Mouse (Mus musculus): ENCODE measurements at regions not wholly inside any gene's neighbourhood (a gene's known extent, or its start where the extent isn't known, plus 50 kb on each side); places are given as distances from the start of the nearest gene placed in this dataset.

GRCm38 (mm10) chr15:26051415-26051814 is 67.2 kb downstream of the Zfp622 start:
- peak; percentile 4 for DNase-seq (ENCODE audit: extremely low read depth, low read depth, low spot score)

GRCm38 (mm10) chr15:26052720-26053316 is 68.7 kb downstream of the Zfp622 start:
- no peak for DNase-seq (ENCODE audit: extremely low read depth, low read depth, low spot score)

DNA sequence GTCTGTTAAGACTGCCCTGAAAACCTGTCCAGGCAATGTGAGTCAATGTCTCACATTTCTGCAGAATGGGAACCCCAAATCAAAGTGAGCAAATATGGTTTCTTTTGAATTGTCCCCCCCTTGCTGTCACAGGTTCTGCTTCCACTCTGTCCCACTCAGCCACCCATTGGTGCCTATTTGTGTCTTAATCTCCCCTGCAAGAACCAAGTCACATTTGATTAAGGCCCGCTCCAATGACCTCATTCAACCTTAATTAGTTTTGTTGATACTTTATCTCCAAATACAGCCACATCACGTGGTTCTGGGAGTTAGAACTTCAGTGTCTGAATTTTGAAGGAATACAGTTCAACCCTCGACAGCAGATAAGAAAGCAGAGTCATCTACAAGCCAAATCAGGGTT is 73.9 kb downstream of the Zfp622 start:
- no peak for DNase-seq (ENCODE audit: extremely low read depth, low read depth, low spot score)

GRCm38 (mm10) chr15:26100199-26100598 is 116.0 kb downstream of the Zfp622 start:
- no peak for DNase-seq (ENCODE audit: extremely low read depth, low read depth, low spot score)

- no peak for DNase-seq (ENCODE audit: extremely low read depth, low read depth, low spot score)
These were observed 123.8 kb downstream of the Zfp622 start for GRCm38 (mm10) chr15:26107993-26108392.

GRCm38 (mm10) chr15:26144197-26144596 is 160.0 kb downstream of the Zfp622 start:
- no peak for DNase-seq (ENCODE audit: extremely low read depth, low read depth, low spot score)

- no peak for DNase-seq (ENCODE audit: extremely low read depth, low read depth, low spot score)
These were observed 150.3 kb upstream of the March11 start for GRCm38 (mm10) chr15:26158499-26158898.

DNA sequence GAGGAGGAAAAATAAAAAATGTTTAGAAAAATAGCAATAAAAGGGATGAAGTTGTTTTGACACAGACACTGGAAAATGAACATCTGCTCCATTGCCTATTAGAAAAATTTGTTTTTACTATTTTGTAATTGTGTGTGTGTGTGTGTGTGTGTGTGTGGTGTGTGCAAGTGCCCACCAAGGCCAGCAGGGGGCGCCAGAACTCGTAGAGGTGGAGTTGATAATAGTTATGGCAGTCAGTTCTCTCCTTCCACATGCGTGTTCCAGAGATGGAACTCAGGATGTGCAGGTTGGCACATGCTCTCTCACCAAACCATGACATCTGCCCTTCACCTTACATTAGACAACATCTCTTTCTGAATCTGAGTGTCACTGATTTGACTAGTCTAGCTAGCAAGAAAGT is 123.9 kb upstream of the March11 start:
- no peak for DNase-seq (ENCODE audit: extremely low read depth, low read depth, low spot score)

DNA sequence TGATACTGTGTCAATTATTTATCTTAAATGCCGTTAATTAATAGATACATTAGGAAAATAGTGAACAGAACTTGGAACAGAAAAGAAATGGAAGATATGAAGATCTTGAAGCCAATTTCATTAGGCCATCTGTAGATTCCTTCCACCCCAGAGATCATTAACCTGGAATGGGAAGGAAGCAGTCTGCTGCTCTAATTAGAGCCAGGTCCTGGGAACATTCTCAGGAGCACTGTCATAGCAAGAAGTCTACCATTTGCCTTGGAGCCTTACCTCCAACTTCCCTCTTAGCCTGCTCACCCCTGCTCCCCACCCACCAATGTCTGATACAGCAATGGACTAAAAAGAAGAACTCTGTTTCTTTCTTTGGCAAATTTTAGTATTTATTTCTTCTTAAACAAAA is 113.3 kb upstream of the March11 start:
- DNase-seq (ENCODE audit: extremely low read depth, low read depth, low spot score) = no peak

DNA sequence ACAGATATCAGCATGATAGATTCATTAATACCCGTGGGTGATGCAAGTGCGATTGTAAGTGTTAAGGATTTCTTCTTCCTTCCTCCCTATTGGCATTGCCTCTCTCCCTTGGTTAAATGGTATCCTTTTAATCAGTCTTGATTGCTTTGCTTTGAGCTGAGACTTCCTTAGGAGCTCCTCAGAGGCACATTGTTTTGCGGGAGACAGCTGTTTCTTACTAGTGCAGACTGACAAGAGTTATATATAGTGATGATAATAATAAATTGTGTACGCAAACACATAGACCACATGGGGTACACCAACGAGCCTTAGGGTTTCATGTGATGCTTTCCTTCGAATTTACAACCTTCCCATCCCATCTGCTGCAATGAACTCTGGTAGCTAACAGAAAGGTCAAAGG is 102.0 kb upstream of the March11 start:
- no peak for DNase-seq (ENCODE audit: extremely low read depth, low read depth, low spot score)

DNA sequence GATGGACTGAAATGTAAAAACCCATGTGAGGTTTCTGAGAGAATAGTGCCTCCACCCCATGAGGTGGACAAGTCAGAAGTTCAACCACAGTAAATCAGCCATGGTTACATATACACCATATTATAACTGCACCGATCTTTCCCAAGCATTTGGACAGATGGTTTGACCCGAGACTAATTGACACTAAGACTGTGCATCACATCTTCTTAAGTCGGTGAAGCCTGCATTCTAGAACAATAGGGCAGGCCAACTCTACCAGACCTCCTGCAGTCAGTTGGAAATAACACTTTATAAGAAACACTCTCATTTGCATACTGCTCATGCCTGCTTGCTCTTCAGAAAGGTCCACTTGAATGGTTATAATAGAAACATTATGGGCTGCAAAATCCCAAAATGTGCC is 88.0 kb upstream of the March11 start:
- no peak for DNase-seq (ENCODE audit: extremely low read depth, low read depth, low spot score)

GRCm38 (mm10) chr15:26228646-26229045 is 80.2 kb upstream of the March11 start:
- DNase-seq (ENCODE audit: extremely low read depth, low read depth, low spot score) = no peak

Measured in fat pad, adult 2 months (tissue).